ENCODE assay signal across 8 mouse cellular contexts in genomic region chr4:134853259-134853636, GRCm38 (mm10). TPM values are rescaled to one million over a fixed set of nuclear protein-coding genes. Genes with fewer than 3 reads are reported as not detected.
A peak's percentile ranks its signal among the peaks of the same experiment; 100 is the strongest.
DNase-seq lines count a peak whose midpoint lies in the region; ATAC-seq and TF ChIP-seq lines count a peak whose summit lies in the region.

Maco1 (minus strand) TSS chr4:134853345.

- ATAC-seq in forebrain, embryonic 15.5 days (replicated peaks), result peak; percentile 98
- ATAC-seq in lung, embryonic 15.5 days (ENCODE audit: borderline replicate concordance, extremely low read depth, low FRiP score, low TSS enrichment), result peak; percentile 98

- peak within 1 kb of the TSS; percentile 83 for H3K9ac ChIP-seq in ES-E14 (ENCODE audit: insufficient read depth, low read depth, low read length, poor library complexity, severe bottlenecking)
- peak within 1 kb of the TSS; percentile 99 for H3K9ac ChIP-seq in forebrain, embryonic 15.5 days (replicated peaks)
- peak within 1 kb of the TSS; percentile 93 for H3K9ac ChIP-seq in lung, embryonic 15.5 days

- H3K4me3 ChIP-seq in ES-E14 (ENCODE audit: insufficient read depth in 1 of 2, low read depth in 1 of 2, low read length in 2 of 2, poor library complexity in 1 of 2, severe bottlenecking in 1 of 2), result peak within 1 kb of the TSS; percentile 86 to 90
- peak within 1 kb of the TSS; percentile 81 for H3K4me3 ChIP-seq in forebrain, embryonic 15.5 days
- H3K4me3 ChIP-seq in lung, embryonic 15.5 days, result peak within 1 kb of the TSS; percentile 99

- H3K4me1 ChIP-seq in ES-E14 (ENCODE audit: control insufficient read depth in 2 of 2, insufficient read depth in 2 of 2, low read length in 2 of 2, poor library complexity in 1 of 2), result peaks cover 9 to 21% of the 10 kb centered on the region in 2 experiments
- H3K4me1 ChIP-seq in forebrain, embryonic 15.5 days, result peaks cover 30% of the 10 kb centered on the region
- peaks cover 32% of the 10 kb centered on the region for H3K4me1 ChIP-seq in lung, embryonic 15.5 days

- WGBS in forebrain, embryonic 15.5 days, result under 1% methylated on average over 38 of the region's 38 CpGs
- WGBS in lung, embryonic 15.5 days, result under 1% methylated on average over 38 of the region's 38 CpGs

- DNase-seq in ES-E14 (ENCODE audit: low read depth, low spot score), result peak; percentile 96
- peak; percentile 99 for DNase-seq in cerebellum, adult 11 months
- DNase-seq in heart, postnatal 4 days, result peak; percentile 100
- peak; percentile 99 to 100 for DNase-seq in layer of hippocampus, adult 8-10 months (ENCODE audit: low spot score in 2 of 2)
- peak; percentile 97 for DNase-seq in ovary, adult 18-20 months (ENCODE audit: low spot score)
- DNase-seq in thymus, postnatal 0 days (ENCODE audit: low spot score), result peak; percentile 98

- peaks cover 9% of the 10 kb centered on the region; the same call in 1 of the 2 replicates for H3K27me3 ChIP-seq in forebrain, embryonic 15.5 days
- no peaks in the 10 kb centered on the region for H3K27me3 ChIP-seq in lung, embryonic 15.5 days

- no peaks in the 10 kb centered on the region for H3K9me3 ChIP-seq in ES-E14 (ENCODE audit: control insufficient read depth, insufficient read depth, low read depth, low read length)
- no peaks in the 10 kb centered on the region for H3K9me3 ChIP-seq in forebrain, embryonic 15.5 days
- H3K9me3 ChIP-seq in lung, embryonic 15.5 days, result no peaks in the 10 kb centered on the region

- H3K36me3 ChIP-seq in ES-E14 (ENCODE audit: control insufficient read depth, insufficient read depth, low read length, poor library complexity, severe bottlenecking), result peaks cover 3% of the 10 kb centered on the region; the same call in 1 of the 2 replicates
- H3K36me3 ChIP-seq in forebrain, embryonic 15.5 days, result no peaks in the 10 kb centered on the region
- H3K36me3 ChIP-seq in lung, embryonic 15.5 days, result no peaks in the 10 kb centered on the region

- in situ Hi-C loops in ES-E14 (cut with MboI; ENCODE audit: low sequenced_read_pairs in 2 of 2, unreplicated experiment in 2 of 2), result no loop called here

- peak within 1 kb of the TSS; percentile 72 for H3K27ac ChIP-seq in ES-E14 (ENCODE audit: insufficient read depth, low read depth, low read length, poor library complexity, severe bottlenecking)
- peak within 1 kb of the TSS; percentile 100 for H3K27ac ChIP-seq in forebrain, embryonic 15.5 days (replicated peaks)
- H3K27ac ChIP-seq in lung, embryonic 15.5 days, result peak within 1 kb of the TSS; percentile 90

- H3K4me2 ChIP-seq in forebrain, embryonic 15.5 days (replicated peaks), result peak within 1 kb of the TSS; percentile 67
- H3K4me2 ChIP-seq in lung, embryonic 15.5 days, result peak within 1 kb of the TSS; percentile 87

TF ChIP-seq in ES-E14, 5 proteins besides CTCF, POLR2A, EP300 and RAD21:
- TF ChIP-seq MAFK (IDR thresholded peaks at IDR 0.05; ENCODE audit: insufficient read depth, low read depth, low read length) (no peak), CHD2 (IDR thresholded peaks at IDR 0.05; ENCODE audit: low read depth, low read length) (peak; percentile 94)
TF ChIP-seq in ES-E14: peak in this region for 1.

RNA-seq across cellular contexts. Expression of gene Maco1, which starts in this region (rescaled TPM):
- 56.1 and 91.6 TPM in 2 replicates for total RNA-seq in ES-E14 (2012; rRNA removed)
- polyA plus RNA-seq in forebrain, embryonic 15.5 days (2015; fragmentation: Nextera tagmentation; extraction: Ambion mirVana), result 111 and 112 TPM in 2 replicates
- 10 to 100 TPM; 26.6 to 27.9 TPM for total RNA-seq in heart, postnatal 4 days (2021)
- 10 to 100 TPM; 44.4 to 47.8 (median 46.7) TPM for total RNA-seq in layer of hippocampus, adult 8-10 months (2022)
- 36.1 and 39.9 TPM in 2 replicates for polyA plus RNA-seq in lung, embryonic 15.5 days (2015; fragmentation: Nextera tagmentation; extraction: Ambion mirVana)
- 31.0 and 42.6 TPM in 2 replicates for polyA plus RNA-seq in thymus, postnatal 0 days (2015; fragmentation: Nextera tagmentation; extraction: Ambion mirVana)

Comparison
In these comparisons a context has a peak if more than half of its experiments do, and no peak if none do; other contexts are left out.
1. Peak in every context shown above with its lines: DNase-seq, ATAC-seq, H3K4me3 ChIP-seq and H3K27ac ChIP-seq.